Mouse (Mus musculus): ENCODE results near the gene Arl6.
A peak's percentile ranks its signal among the peaks of the same experiment; 100 is the strongest.

Gene Arl6

DNA sequence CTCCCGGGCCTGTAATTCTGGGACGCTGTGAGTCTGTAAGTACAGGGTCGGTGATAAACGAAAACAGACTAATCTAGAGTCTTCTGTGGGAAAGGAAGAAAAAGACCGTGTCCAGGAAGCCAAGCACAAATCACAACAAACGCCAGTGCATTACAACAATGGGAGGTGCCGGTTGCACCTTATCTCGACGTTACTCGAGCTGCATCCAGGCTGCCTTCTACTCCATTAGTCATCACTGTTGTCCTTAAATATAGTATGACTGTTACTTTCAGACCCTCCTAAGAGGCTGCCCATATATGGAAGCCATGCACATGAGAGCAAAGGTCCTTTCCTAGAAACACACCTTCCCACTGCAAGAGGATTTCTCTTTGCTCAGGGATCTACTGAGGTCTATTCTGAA, 51.4 kb downstream of the Arl6 start:
- DNase-seq (ENCODE audit: low read depth, low spot score), result no peak

DNA sequence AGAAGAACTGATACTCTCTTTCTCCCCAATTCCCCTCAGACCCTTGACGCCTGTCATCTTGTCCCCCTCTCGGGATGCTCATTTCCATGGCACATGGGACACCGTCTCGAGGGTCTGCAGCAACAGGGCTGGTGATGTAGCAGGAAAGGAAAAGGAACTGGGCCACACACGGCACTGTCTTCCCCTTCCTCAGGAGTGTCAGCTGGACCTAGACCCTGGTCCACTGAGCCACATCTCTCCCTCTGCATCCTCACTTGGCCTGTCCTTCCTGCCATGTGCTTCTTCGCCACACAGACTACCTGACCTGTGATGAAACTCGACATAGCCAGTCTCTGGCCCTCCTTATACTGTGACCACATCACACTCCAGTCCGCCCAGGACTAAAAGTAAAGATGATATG, 52.3 kb downstream of the Arl6 start:
- DNase-seq (ENCODE audit: low read depth, low spot score), result no peak

DNA sequence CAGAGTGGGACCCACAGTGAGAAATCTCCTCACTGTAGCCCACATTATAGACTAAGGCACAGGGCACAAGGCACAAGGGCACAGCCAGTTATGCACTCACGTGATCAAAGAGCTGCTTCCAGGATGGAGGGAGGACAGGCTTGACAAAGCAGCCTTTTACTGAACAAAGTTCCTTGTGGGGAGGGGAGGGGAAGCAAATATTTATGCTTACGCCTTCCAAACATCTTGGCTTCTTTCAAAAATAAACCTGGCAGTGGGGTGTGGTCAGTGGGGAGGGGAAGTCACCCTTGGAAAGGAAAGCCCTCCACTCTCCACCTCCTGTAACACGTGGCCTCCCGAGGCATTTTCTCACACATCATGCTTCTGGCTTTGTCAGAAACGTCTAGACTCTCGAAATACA, 52.9 kb downstream of the Arl6 start:
- peak; percentile 8 for DNase-seq (ENCODE audit: low read depth, low spot score)

DNA sequence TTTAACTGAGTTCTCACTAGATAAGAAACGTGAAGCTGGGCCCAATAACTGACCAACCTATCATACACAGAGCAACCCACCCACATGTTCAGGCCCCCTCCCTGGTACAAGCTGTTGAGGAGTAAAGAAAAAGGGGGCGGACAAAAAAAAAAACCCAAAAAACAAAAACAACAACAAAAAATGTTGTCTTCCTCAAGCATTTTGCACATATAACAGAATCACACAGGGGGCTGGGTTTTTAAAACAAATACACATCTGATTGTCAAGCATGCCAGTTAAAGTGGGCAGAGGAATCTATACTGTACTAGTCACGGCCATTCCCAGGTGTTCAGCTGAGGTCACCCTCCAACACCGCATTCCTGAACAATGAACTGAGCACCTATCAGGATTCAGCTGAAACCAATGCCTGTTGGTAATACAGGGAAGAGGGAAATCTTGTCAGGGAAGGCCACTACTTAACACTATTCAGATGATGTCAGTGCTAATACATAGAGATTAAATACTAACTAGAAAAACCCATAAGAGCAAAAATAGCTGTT, 53.4 kb downstream of the Arl6 start:
- no peak for DNase-seq (ENCODE audit: low read depth, low spot score)

DNA sequence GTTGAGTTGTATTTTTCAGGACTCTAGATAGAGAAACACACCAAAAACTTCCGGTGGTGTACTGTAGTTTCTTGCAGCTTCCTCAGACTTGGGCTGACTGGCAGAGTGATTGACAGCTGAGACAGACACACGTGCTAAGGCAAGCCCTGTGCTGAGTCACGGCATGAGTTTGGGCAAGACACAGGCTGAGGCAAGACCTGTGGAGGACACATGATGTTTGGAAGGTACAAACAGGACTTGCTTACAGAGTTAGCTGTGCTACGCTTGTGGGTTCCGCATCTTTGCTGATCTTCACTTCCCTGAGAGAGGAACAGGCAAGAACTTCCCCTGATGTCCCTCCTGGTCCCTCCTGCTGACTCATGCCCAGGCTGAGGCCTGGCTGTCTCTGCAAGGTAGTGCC, 55.7 kb downstream of the Arl6 start:
- DNase-seq (ENCODE audit: low read depth, low spot score), result no peak

DNA sequence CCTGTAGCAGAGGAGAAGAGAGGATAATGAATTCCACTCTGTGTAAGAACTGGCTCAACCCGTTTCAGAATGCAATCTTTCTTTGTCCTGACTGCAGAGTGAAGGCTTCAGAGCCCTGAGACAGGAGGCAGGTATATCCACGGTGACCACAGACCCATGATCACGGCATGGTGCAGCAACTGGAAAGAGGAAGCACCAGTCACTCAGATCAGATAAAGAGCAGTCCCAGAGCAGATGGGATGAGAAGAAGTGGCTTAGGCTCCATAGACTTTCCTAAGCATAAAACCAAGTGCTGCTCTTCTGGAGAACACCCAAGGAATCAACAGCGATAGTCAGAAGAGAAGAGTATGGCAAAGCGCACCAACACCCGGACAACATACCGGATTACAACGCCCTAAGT, 60.0 kb downstream of the Arl6 start:
- no peak for DNase-seq (ENCODE audit: low read depth, low spot score)

DNA sequence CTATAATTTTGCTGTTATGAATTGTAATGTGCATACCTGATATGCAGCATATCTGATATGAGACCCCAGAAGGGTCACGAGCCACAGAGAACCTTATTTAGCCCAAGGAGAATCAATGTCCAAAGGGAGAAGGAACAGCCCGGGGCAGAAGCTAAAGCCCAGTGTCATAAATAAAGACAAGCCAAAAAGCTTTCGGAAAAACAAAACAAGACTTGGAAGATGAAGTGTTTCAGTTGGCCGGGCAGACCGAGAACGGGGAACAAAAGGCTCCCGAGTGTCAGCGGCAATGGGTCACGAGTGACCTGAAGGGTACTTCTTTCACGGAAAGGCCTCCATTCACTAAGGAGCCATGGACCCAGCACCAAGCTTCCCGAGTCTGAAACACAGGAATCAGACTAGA, 65.2 kb downstream of the Arl6 start:
- DNase-seq (ENCODE audit: low read depth, low spot score), result no peak

DNA sequence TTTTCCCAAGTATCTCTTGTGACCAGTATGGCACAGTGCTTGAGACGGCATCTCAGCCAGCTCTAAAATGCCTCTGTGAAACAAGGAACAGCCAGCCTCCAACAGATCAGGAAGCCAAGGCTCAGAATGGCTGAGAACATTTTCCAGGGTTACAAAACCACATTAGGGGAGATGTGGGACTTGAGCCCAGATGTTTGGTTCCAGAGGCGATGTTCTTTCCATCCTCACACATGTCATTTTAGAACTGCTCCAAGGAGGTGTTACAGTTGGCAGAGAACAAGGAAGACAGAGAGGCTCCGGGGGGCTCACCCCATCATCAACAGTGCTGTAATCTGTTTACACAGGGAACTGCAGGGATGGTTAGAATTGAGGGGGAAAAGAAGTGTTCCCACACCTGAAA, 66.5 kb downstream of the Arl6 start:
- DNase-seq (ENCODE audit: low read depth, low spot score), result no peak

DNA sequence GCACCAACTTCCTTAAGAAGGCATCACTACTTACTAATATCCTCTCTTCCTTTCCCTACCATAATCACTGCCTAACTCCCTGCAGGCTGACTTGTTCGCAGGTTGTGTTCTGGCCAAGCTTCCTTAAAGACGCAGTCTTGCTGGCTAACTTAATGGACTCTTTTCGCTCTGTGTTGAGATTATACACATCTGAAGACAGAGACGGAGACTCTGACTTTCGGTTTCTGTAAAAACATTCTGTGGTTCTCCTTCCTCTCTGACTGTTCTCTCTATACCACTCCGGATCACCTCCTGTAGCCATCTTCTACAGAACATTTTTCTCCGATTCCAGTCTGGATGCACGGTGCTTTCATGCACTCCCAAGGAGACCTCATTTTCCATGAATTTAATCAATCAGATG, 68.4 kb downstream of the Arl6 start:
- DNase-seq (ENCODE audit: low read depth, low spot score), result no peak

DNA sequence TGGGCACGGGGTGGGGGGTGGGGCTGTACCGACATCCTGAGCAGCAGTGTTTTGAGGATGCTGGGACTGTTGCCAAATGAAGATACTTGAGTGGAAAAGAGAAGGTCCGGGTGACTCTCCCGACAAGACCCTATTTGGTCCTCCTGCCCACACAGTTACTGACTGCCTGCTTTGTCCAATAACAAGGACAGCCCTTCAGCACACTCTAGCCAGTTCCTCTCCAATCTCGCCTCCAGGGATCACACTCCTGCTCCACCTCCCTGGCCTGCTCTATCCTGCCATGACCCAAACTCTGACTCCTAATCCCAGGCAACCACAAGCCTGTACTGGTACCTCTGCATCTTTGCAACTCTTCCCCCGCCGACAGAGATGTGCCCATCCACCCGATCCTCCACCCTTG, 69.4 kb downstream of the Arl6 start:
- DNase-seq (ENCODE audit: low read depth, low spot score), result no peak

DNA sequence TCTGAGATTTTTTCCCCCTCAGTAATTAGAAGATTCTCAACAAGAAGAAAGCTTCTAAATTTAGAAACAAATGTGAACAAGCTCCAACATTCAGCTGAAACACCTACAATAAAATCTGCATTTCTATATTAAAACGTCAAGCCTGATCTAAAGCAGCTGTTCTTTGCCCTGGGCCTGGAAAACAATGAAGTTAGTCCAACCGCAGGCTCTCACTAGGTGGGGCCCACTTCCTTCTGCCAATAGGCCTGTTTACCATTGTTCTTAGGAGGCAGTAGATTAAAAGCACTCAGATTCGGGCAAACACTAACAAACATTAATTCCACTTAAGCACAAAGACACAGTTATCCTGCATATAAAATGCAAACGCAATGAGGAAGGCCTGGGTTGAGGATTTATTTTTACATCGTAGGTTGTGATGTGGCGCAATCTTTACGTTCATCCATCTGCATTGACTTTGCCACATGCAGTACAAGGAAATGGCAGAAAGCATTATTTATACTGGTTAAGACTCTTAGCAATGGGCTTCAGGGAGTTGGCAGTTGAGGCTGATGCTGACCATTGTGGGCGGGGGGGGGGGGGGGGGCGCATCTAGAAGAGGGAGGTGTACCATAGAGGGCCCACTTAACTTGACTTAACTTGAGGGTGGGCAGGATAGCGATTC, 71.3 kb downstream of the Arl6 start:
- DNase-seq (ENCODE audit: low read depth, low spot score), result peak; percentile 11

DNA sequence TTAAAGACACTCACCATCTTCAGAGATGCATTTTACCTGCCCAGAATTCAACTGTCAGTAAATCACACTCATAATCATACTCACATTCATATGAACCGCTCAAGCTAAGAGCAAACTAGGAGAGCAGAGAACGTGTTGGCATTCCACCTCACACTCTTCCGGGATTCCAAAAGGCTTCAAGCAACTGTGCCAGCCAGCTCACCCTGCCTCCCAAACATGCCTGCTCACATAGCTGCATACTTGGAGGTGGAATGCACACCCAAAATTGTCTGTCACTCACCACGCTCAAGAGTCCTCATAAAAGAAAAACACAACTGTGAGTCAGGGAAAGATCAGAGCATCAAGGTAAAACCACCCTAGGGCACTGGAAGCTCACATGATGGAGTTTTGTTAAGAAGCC, 72.8 kb downstream of the Arl6 start:
- no peak for DNase-seq (ENCODE audit: low read depth, low spot score)

DNA sequence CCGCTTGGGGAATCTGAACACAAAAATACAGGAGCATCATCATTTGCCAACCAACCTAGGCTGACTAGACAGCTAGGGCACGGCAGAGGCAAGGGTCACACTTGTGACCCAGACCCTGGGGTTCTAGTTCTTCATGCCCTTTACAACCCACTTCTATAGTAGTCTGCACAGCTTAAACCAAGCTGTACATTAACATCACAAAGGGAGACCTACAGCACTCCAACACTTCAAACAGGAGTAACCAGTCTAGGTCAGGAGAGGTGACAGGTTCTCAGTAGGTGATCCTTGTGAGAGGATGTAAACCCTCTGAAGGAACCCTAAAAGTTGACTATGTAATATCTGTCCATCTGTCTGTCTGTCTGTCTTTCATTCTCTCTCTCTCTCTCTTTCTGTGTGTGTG, 73.6 kb downstream of the Arl6 start:
- peak; percentile 77 for DNase-seq (ENCODE audit: low read depth, low spot score)

DNA sequence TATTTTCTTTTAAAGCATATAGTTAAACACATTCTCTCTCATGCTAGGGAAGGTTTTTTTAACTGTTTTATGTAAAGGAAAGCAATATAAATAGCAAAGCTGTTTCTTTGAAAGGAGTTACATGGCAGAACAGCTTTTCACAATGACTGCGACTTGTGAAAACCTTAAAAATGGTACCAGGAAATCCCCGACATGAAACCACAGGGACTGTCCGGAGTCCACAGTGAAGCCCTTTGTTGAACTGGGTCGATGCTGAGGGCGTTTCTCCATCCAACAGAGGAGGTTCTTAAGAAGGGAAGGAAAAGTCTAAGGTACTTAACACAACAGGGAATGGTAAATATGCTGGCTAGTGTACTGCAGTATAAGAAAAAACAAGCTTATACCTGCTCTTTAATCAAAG, 75.2 kb downstream of the Arl6 start:
- DNase-seq (ENCODE audit: low read depth, low spot score), result no peak
